Mouse (Mus musculus): ENCODE results near the gene Znhit1. TPM values are rescaled to one million over a fixed set of nuclear protein-coding genes. Genes with fewer than 3 reads are reported as not detected.

Znhit1 gene
- polyA plus RNA-seq, 1 experiment, result 97.7 TPM

- Histone ChIP-seq H3K4me2 (ENCODE audit: low read depth) (peak overlapping the region; percentile 86), H3ac (ENCODE audit: control insufficient read depth, insufficient read length) (peak overlapping the region; percentile 60), H3K36me3 (ENCODE audit: control insufficient read depth, insufficient read depth) (peaks cover 5% of the 10 kb centered on the region), H3K79me2 (ENCODE audit: control insufficient read depth, insufficient read depth) (no peaks in the 10 kb centered on the region), H3K4me3 (peak overlapping the region; percentile 93), H3K27me3 (ENCODE audit: control insufficient read depth, insufficient read depth, insufficient read length) (no peaks in the 10 kb centered on the region)
- TF ChIP-seq MYOG (IDR thresholded peaks at IDR 0.05; ENCODE audit: control insufficient read depth in 1 of 3, insufficient read depth in 1 of 3, insufficient read length in 2 of 3, low read depth in 2 of 3) (no peak), POLR2A (IDR thresholded peaks at IDR 0.05; ENCODE audit: insufficient read length, low read depth) (peak; percentile 79), POLR2AphosphoS2 (IDR thresholded peaks at IDR 0.05; ENCODE audit: insufficient read length, low read depth) (peak; percentile 54), TCF12 (IDR thresholded peaks at IDR 0.05; ENCODE audit: insufficient read depth, poor library complexity, severe bottlenecking) (no peak)
Measured at GRCm38 (mm10) chr5:136987138-136987933, 485 bp downstream of the Znhit1 start.

GRCm38 (mm10) chr5:136986695-136987137 is 1.1 kb downstream of the Znhit1 start, which contains the start of gene Plod3:
Gene Plod3, plus strand, starts transcription at chr5:136987019.
- Histone ChIP-seq H3K4me2 (ENCODE audit: low read depth) (peak within 1 kb of the TSS; percentile 86), H3ac (ENCODE audit: control insufficient read depth, insufficient read length) (peak within 1 kb of the TSS; percentile 60), H3K79me2 (ENCODE audit: control insufficient read depth, insufficient read depth) (no peaks in the 10 kb centered on the region), H3K36me3 (ENCODE audit: control insufficient read depth, insufficient read depth) (peaks cover 4% of the 10 kb centered on the region), H3K4me3 (peak within 1 kb of the TSS; percentile 93), H3K27me3 (ENCODE audit: control insufficient read depth, insufficient read depth, insufficient read length) (no peaks in the 10 kb centered on the region)
- peak; percentile 75 for TF ChIP-seq POLR2A (IDR thresholded peaks at IDR 0.05; ENCODE audit: insufficient read length, low read depth)
- peak in 1 of 3 experiments; percentile 2 for TF ChIP-seq MYOD1 (IDR thresholded peaks at IDR 0.05; ENCODE audit: control insufficient read depth in 1 of 3, insufficient read length in 2 of 3, low read depth in 2 of 3)
- no peak for TF ChIP-seq MAX (IDR thresholded peaks at IDR 0.05; ENCODE audit: low read depth)
- peak; percentile 88 for TF ChIP-seq POLR2AphosphoS2 (IDR thresholded peaks at IDR 0.05; ENCODE audit: insufficient read length, low read depth)
- TF ChIP-seq REST (IDR thresholded peaks at IDR 0.05; ENCODE audit: insufficient read depth, insufficient read length), result no peak

- no peak overlapping the region for H3ac ChIP-seq (ENCODE audit: control insufficient read depth, insufficient read length)
- no peak overlapping the region for H3K4me3 ChIP-seq
- H3K36me3 ChIP-seq (ENCODE audit: control insufficient read depth, insufficient read depth), result peaks cover 7% of the 10 kb centered on the region
- H3K79me2 ChIP-seq (ENCODE audit: control insufficient read depth, insufficient read depth), result no peaks in the 10 kb centered on the region
- TF ChIP-seq E2F4 (IDR thresholded peaks at IDR 0.05; ENCODE audit: insufficient read depth) (no peak), REST (IDR thresholded peaks at IDR 0.05; ENCODE audit: insufficient read depth, insufficient read length) (peak; percentile 82), TCF3 (IDR thresholded peaks at IDR 0.05; ENCODE audit: insufficient read length, low read depth) (no peak)
- no peaks in the 10 kb centered on the region for H3K27me3 ChIP-seq (ENCODE audit: control insufficient read depth, insufficient read depth, insufficient read length)
- H3K4me2 ChIP-seq (ENCODE audit: low read depth), result no peak overlapping the region
Measured at GRCm38 (mm10) chr5:136984828-136985227, 3.0 kb downstream of the Znhit1 start.

- Histone ChIP-seq H3K27me3 (ENCODE audit: control insufficient read depth, insufficient read depth, insufficient read length) (no peaks in the 10 kb centered on the region), H3K79me2 (ENCODE audit: control insufficient read depth, insufficient read depth) (no peaks in the 10 kb centered on the region), H3K4me2 (ENCODE audit: low read depth) (no peak overlapping the region), H3K4me3 (no peak overlapping the region), H3ac (ENCODE audit: control insufficient read depth, insufficient read length) (no peak overlapping the region), H3K36me3 (ENCODE audit: control insufficient read depth, insufficient read depth) (peaks cover 7% of the 10 kb centered on the region)
- TF ChIP-seq SRF (IDR thresholded peaks at IDR 0.05; ENCODE audit: control insufficient read depth, insufficient read length, low read depth) (no peak), MAX (IDR thresholded peaks at IDR 0.05; ENCODE audit: low read depth) (no peak), MYOD1 (IDR thresholded peaks at IDR 0.05; ENCODE audit: control insufficient read depth in 1 of 3, insufficient read length in 2 of 3, low read depth in 2 of 3) (no peak), POLR2A (IDR thresholded peaks at IDR 0.05; ENCODE audit: insufficient read length, low read depth) (no peak), MYOG (IDR thresholded peaks at IDR 0.05; ENCODE audit: control insufficient read depth in 1 of 3, insufficient read depth in 1 of 3, insufficient read length in 2 of 3, low read depth in 2 of 3) (no peak), E2F4 (IDR thresholded peaks at IDR 0.05; ENCODE audit: insufficient read depth) (no peak), POLR2AphosphoS2 (IDR thresholded peaks at IDR 0.05; ENCODE audit: insufficient read length, low read depth) (no peak), REST (IDR thresholded peaks at IDR 0.05; ENCODE audit: insufficient read depth, insufficient read length) (no peak), CEBPB (IDR thresholded peaks at IDR 0.05; ENCODE audit: insufficient read depth, poor library complexity, severe bottlenecking) (no peak), TCF3 (IDR thresholded peaks at IDR 0.05; ENCODE audit: insufficient read length, low read depth) (no peak), USF1 (IDR thresholded peaks at IDR 0.05; ENCODE audit: low read depth) (no peak), TCF12 (IDR thresholded peaks at IDR 0.05; ENCODE audit: insufficient read depth, poor library complexity, severe bottlenecking) (no peak)
Measured at GRCm38 (mm10) chr5:136982338-136982930, 5.4 kb downstream of the Znhit1 start.

GRCm38 (mm10) chr5:136980974-136981373 is 6.8 kb downstream of the Znhit1 start:
- no peaks in the 10 kb centered on the region for H3K27me3 ChIP-seq (ENCODE audit: control insufficient read depth, insufficient read depth, insufficient read length)
- TF ChIP-seq MYOD1 (IDR thresholded peaks at IDR 0.05; ENCODE audit: control insufficient read depth in 1 of 3, insufficient read length in 2 of 3, low read depth in 2 of 3) (no peak), POLR2AphosphoS2 (IDR thresholded peaks at IDR 0.05; ENCODE audit: insufficient read length, low read depth) (no peak), REST (IDR thresholded peaks at IDR 0.05; ENCODE audit: insufficient read depth, insufficient read length) (no peak), SRF (IDR thresholded peaks at IDR 0.05; ENCODE audit: control insufficient read depth, insufficient read length, low read depth) (no peak), MYOG (IDR thresholded peaks at IDR 0.05; ENCODE audit: control insufficient read depth in 1 of 3, insufficient read depth in 1 of 3, insufficient read length in 2 of 3, low read depth in 2 of 3) (no peak), E2F4 (IDR thresholded peaks at IDR 0.05; ENCODE audit: insufficient read depth) (no peak)
- H3K79me2 ChIP-seq (ENCODE audit: control insufficient read depth, insufficient read depth), result no peaks in the 10 kb centered on the region
- peaks cover 7% of the 10 kb centered on the region for H3K36me3 ChIP-seq (ENCODE audit: control insufficient read depth, insufficient read depth)
- H3K4me2 ChIP-seq (ENCODE audit: low read depth), result no peak overlapping the region
- no peak overlapping the region for H3ac ChIP-seq (ENCODE audit: control insufficient read depth, insufficient read length)
- no peak overlapping the region for H3K4me3 ChIP-seq
